Mouse (Mus musculus) limb, embryonic 11.5 days (tissue): ENCODE measurements at regions not wholly inside any gene's neighbourhood (a gene's known extent, or its start where the extent isn't known, plus 50 kb on each side); places are given as distances from the start of the nearest gene placed in this dataset.

Source experiments
- ATAC-seq: fragments of 200-750 bp; cut with Nextera tagmentation; 2 replicates; pipeline ENCODE4 v1.8.0; 2017; ENCODE audit warnings: low read depth; ENCODE audit not compliant: insufficient number of reproducible peaks, low FRiP score, low TSS enrichment
- DNase-seq: peaks from one replicate; pipeline ENCODE4 v3.0.0-alpha.2; 2015; ENCODE audit warnings: low spot score
- H3K27ac ChIP-seq: fragments of 300-500 bp; sonication (generic); replicated peaks from 2 replicates; pipeline ENCODE4 v1.5.1; 2014; ENCODE audit warnings: low read depth, mild to moderate bottlenecking, low read length
- H3K27me3 ChIP-seq: fragments of 300-500 bp; sonication (generic); 2 replicates; pipeline ENCODE4 v1.6.1; 2014; ENCODE audit warnings: mild to moderate bottlenecking, low read length, mixed read lengths; ENCODE audit not compliant: control insufficient read depth, insufficient read depth
- H3K36me3 ChIP-seq: fragments of 300-500 bp; sonication (generic); 2 replicates; pipeline ENCODE4 v1.6.1; 2014; ENCODE audit warnings: mild to moderate bottlenecking, low read length, moderate library complexity, mixed read lengths; ENCODE audit not compliant: control insufficient read depth, insufficient read depth
- H3K4me1 ChIP-seq: fragments of 300-500 bp; sonication (generic); 2 replicates; pipeline ENCODE4 v1.6.1; 2014; ENCODE audit warnings: low read length, mixed read lengths; ENCODE audit not compliant: control insufficient read depth, insufficient read depth
- H3K4me2 ChIP-seq: fragments of 300-500 bp; sonication (generic); 2 replicates; pipeline ENCODE4 v1.6.1; 2014; ENCODE audit warnings: low read depth, mild to moderate bottlenecking, moderate library complexity; ENCODE audit not compliant: severe bottlenecking
- H3K4me3 ChIP-seq: fragments of 300-500 bp; sonication (generic); 2 replicates; pipeline ENCODE4 v1.5.1; 2014; ENCODE audit warnings: low read depth, low read length
- H3K9ac ChIP-seq: fragments of 300-500 bp; sonication (generic); 2 replicates; pipeline ENCODE4 v1.6.1; 2014; ENCODE audit warnings: mild to moderate bottlenecking, low read length
- H3K9me3 ChIP-seq: fragments of 300-500 bp; sonication (generic); 2 replicates; pipeline ENCODE4 v1.6.1; 2016; ENCODE audit warnings: low read length; ENCODE audit not compliant: control insufficient read depth
- WGBS: fragments of 180-500 bp; shearing (Covaris S2); extraction: QIAGEN DNeasy Blood & Tissue Kit; methylation state at CpG from one replicate; pipeline ENCODE4 v1.1.7; 2014; 5-methylcytosine and 5-hydroxymethylcytosine counted together

DNA sequence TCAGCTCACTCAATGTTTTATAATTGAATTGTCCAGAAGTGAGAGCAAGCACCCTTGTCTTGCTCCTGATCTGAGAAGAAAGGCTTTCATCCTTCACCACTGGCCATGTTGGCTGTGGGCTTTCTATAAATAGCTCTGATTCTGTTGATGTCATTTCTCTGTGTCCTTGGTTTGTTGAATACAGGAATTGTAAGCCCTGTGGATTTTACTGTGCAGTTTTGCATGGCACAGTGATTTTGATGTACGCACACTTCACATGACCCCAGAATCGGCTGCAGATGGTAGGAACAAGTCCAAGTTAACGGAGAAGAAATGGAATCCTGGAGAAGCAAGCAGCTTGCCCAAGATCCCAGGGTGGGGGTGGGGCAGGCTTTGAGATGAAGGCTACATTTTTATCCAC is 76.1 kb downstream of the Mcfd2 start:
- ATAC-seq (no peak), DNase-seq (no peak)
- H3K9ac ChIP-seq: no peak overlapping the region
- no peak overlapping the region for H3K27ac ChIP-seq
- no peak overlapping the region for H3K4me3 ChIP-seq
- WGBS: 85% methylated on average over 3 of the region's 3 CpGs
- H3K27me3 ChIP-seq: no peaks in the 10 kb centered on the region
- no peaks in the 10 kb centered on the region for H3K36me3 ChIP-seq
- no peak overlapping the region for H3K4me2 ChIP-seq
- no peaks in the 10 kb centered on the region for H3K9me3 ChIP-seq
- H3K4me1 ChIP-seq: peaks cover 11% of the 10 kb centered on the region; the same call in 1 of the 2 replicates
